Mouse (Mus musculus): Measurements from ENCODE around the gene Ptbp1.

Ptbp1 gene

GRCm38 (mm10) chr10:79834769-79835398 lies 19.3 kb upstream of the Ptbp1 start:
- no peak for DNase-seq (ENCODE audit: low spot score)

- no peak for DNase-seq (ENCODE audit: low spot score)
Measured at GRCm38 (mm10) chr10:79836918-79837317, 17.3 kb upstream of the Ptbp1 start.

- DNase-seq (ENCODE audit: low spot score), result no peak
Measured at GRCm38 (mm10) chr10:79838151-79838550, 16.1 kb upstream of the Ptbp1 start.

- no peak for DNase-seq (ENCODE audit: low spot score)
Measured at GRCm38 (mm10) chr10:79840091-79840490, 14.1 kb upstream of the Ptbp1 start.

- peak; percentile 67 for DNase-seq (ENCODE audit: low spot score)
Measured at GRCm38 (mm10) chr10:79840644-79841551, 13.3 kb upstream of the Ptbp1 start.

GRCm38 (mm10) chr10:79842322-79842721 lies 11.9 kb upstream of the Ptbp1 start:
- no peak for DNase-seq (ENCODE audit: low spot score)

GRCm38 (mm10) chr10:79843476-79843875 lies 10.8 kb upstream of the Ptbp1 start:
- no peak for DNase-seq (ENCODE audit: low spot score)

GRCm38 (mm10) chr10:79846553-79846952 lies 7.7 kb upstream of the Ptbp1 start:
- no peak for DNase-seq (ENCODE audit: low spot score)

GRCm38 (mm10) chr10:79849941-79850628 lies 4.1 kb upstream of the Ptbp1 start:
- no peak for DNase-seq (ENCODE audit: low spot score)

GRCm38 (mm10) chr10:79851653-79852052 lies 2.6 kb upstream of the Ptbp1 start:
- DNase-seq (ENCODE audit: low spot score), result no peak

GRCm38 (mm10) chr10:79852107-79852789 lies 2.0 kb upstream of the Ptbp1 start:
- DNase-seq (ENCODE audit: low spot score), result no peak

- DNase-seq (ENCODE audit: low spot score), result no peak
Measured at GRCm38 (mm10) chr10:79852827-79853226, 1.4 kb upstream of the Ptbp1 start.

- DNase-seq (ENCODE audit: low spot score), result peak; percentile 96
Measured at GRCm38 (mm10) chr10:79853392-79853791, 835 bp upstream of the Ptbp1 start.

GRCm38 (mm10) chr10:79854801-79855541 lies 744 bp downstream of the Ptbp1 start:
- DNase-seq (ENCODE audit: low spot score), result no peak

- DNase-seq (ENCODE audit: low spot score), result no peak
Measured at GRCm38 (mm10) chr10:79855558-79856184, 1.4 kb downstream of the Ptbp1 start.

- no peak for DNase-seq (ENCODE audit: low spot score)
Measured at GRCm38 (mm10) chr10:79856280-79856679, 2.1 kb downstream of the Ptbp1 start.

- DNase-seq (ENCODE audit: low spot score), result no peak
Measured at GRCm38 (mm10) chr10:79856704-79857451, 2.7 kb downstream of the Ptbp1 start.

- DNase-seq (ENCODE audit: low spot score), result no peak
Measured at GRCm38 (mm10) chr10:79857452-79857811, 3.2 kb downstream of the Ptbp1 start.

GRCm38 (mm10) chr10:79857894-79858293 lies 3.7 kb downstream of the Ptbp1 start:
- no peak for DNase-seq (ENCODE audit: low spot score)

GRCm38 (mm10) chr10:79858416-79859074 lies 4.3 kb downstream of the Ptbp1 start:
- peak; percentile 67 for DNase-seq (ENCODE audit: low spot score)

All from ovary, adult 18-20 months (tissue).